Mouse (Mus musculus) cerebellum, adult 8-10 months (tissue): ENCODE measurements at regions not wholly inside any gene's neighbourhood (a gene's known extent, or its start where the extent isn't known, plus 50 kb on each side); places are given as distances from the start of the nearest gene placed in this dataset.

ENCODE experiments used
- DNase-seq: peaks from one replicate; pipeline ENCODE4 v3.0.0; 2022

GRCm38 (mm10) chr3:41172306-41173215 is 89.7 kb upstream of the Pgrmc2 start:
- DNase-seq = no peak

- DNase-seq = no peak
Observed at GRCm38 (mm10) chr3:41171772-41172171, 88.9 kb upstream of the Pgrmc2 start.

- DNase-seq = no peak
Observed at GRCm38 (mm10) chr3:41171310-41171709, 88.5 kb upstream of the Pgrmc2 start.

- no peak for DNase-seq
Observed at GRCm38 (mm10) chr3:41170566-41170965, 87.7 kb upstream of the Pgrmc2 start.

- DNase-seq = no peak
Observed at GRCm38 (mm10) chr3:41169430-41169829, 86.6 kb upstream of the Pgrmc2 start.

GRCm38 (mm10) chr3:41168181-41168967 is 85.5 kb upstream of the Pgrmc2 start:
- DNase-seq = no peak

GRCm38 (mm10) chr3:41167476-41167875 is 84.6 kb upstream of the Pgrmc2 start:
- DNase-seq = no peak

GRCm38 (mm10) chr3:41164736-41165135 is 81.9 kb upstream of the Pgrmc2 start:
- no peak for DNase-seq

GRCm38 (mm10) chr3:41163767-41164166 is 80.9 kb upstream of the Pgrmc2 start:
- no peak for DNase-seq

GRCm38 (mm10) chr3:41162514-41162913 is 79.7 kb upstream of the Pgrmc2 start:
- DNase-seq = no peak

GRCm38 (mm10) chr3:41160648-41161047 is 77.8 kb upstream of the Pgrmc2 start:
- DNase-seq = no peak

- no peak for DNase-seq
Observed at GRCm38 (mm10) chr3:41158314-41158973, 75.6 kb upstream of the Pgrmc2 start.

GRCm38 (mm10) chr3:41157428-41157827 is 74.6 kb upstream of the Pgrmc2 start:
- no peak for DNase-seq

GRCm38 (mm10) chr3:41156562-41156961 is 73.7 kb upstream of the Pgrmc2 start:
- DNase-seq = no peak

GRCm38 (mm10) chr3:41155132-41155760 is 72.4 kb upstream of the Pgrmc2 start:
- no peak for DNase-seq

GRCm38 (mm10) chr3:41154402-41154801 is 71.6 kb upstream of the Pgrmc2 start:
- DNase-seq = no peak

GRCm38 (mm10) chr3:41151989-41152388 is 69.1 kb upstream of the Pgrmc2 start:
- DNase-seq = no peak

GRCm38 (mm10) chr3:41140391-41140790 is 57.5 kb upstream of the Pgrmc2 start:
- no peak for DNase-seq

- DNase-seq = no peak
Observed at GRCm38 (mm10) chr3:41137931-41138330, 55.1 kb upstream of the Pgrmc2 start.

GRCm38 (mm10) chr3:41132889-41133288 is 50.0 kb upstream of the Pgrmc2 start:
- DNase-seq = no peak
